Mouse (Mus musculus) CD4-positive helper T cell, adult 2 months (primary cell): Measurements from ENCODE around the gene Vmn1r49.
"Not testable (repeated sequence)": the region's sequence is repeated elsewhere in the genome, so short reads cannot be mapped to it uniquely, and the experiment has no call there.

Experiments used
- DNase-seq: peaks from one replicate; pipeline ENCODE4 v3.0.0-alpha.2; 2012; ENCODE audit warnings: low read depth, missing footprints, low spot score

Vmn1r49 gene

DNA sequence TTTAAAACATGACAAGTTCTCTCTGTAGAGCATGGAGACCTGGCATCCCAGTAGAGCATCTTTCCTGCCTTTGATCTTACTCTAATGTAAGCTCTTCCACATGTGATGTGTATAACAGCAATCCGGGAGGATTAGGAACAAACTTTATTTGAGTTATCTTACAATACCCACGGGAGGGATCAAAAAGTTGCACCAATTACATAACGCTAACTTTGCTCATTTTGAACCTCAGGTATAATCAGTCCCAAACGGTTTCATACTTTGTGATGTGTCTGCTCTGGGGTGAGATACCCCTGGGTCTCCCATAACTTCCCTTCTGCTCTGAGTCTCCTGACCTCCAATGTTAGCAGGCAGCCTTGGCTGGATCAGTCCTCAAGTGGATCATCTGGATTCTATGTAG is at the start of gene Vmn1r49:
Gene Vmn1r49, minus strand, starts transcription at position 101 of the 400 bp plus-strand sequence.
- DNase-seq, result no peak

- DNase-seq, result not testable (repeated sequence)
These were observed 44.0 kb upstream of the Vmn1r49 start, which contains the start of gene Vmn1r51 for GRCm38 (mm10) chr6:90122296-90122695. TSS of gene Vmn1r51 (plus strand) at chr6:90122596.

DNA sequence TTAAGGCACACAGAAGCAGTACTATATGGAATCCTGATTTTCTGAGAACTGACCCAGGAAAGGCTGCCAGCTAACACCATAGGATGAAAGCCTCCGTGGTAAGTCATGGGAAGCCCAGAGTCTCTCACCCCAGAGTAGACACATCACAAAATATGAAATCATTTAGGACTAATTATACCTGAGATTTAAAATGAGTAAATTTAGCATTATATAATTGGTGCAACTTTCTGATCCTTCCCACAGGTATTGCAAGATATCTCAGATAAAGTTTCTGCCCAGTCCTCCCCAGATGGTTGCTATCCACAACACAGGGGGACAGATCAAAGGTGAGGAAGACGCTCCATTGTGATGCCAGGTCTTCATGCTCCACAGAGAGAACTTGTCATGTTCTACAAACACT is 22.8 kb upstream of the Vmn1r49 start, which contains the start of gene Vmn1r50:
Gene Vmn1r50, plus strand, starts transcription at position 301 of the 400 bp plus-strand sequence.
- DNase-seq, result no peak

- no peak for DNase-seq
These were observed 22.3 kb upstream of the Vmn1r49 start for GRCm38 (mm10) chr6:90100566-90100965.

- not testable (repeated sequence) for DNase-seq
These were observed 41.6 kb downstream of the Vmn1r49 start, which contains the start of gene Vmn1r48 for GRCm38 (mm10) chr6:90036741-90037140. TSS of gene Vmn1r48 (minus strand) at chr6:90036841.
